Mouse (Mus musculus) forebrain, embryonic 11.5 days (tissue): ENCODE measurements around the gene Ccdc92. TPM values are rescaled to one million over a fixed set of nuclear protein-coding genes. Genes with fewer than 3 reads are reported as not detected.

Experiments used
- ATAC-seq: fragments of 200-750 bp; cut with Nextera tagmentation; replicated peaks from 2 replicates; pipeline ENCODE4 v1.8.0; 2017; ENCODE audit warnings: moderate TSS enrichment; ENCODE audit not compliant: low FRiP score
- DNase-seq: peaks from one replicate; pipeline ENCODE4 v3.0.0-alpha.2; 2017; ENCODE audit warnings: low spot score
- H3K27ac ChIP-seq: fragments of 300-500 bp; sonication (generic); 2 replicates; pipeline ENCODE4 v1.5.1; 2014; ENCODE audit warnings: low read depth, low read length
- H3K27me3 ChIP-seq: fragments of 300-500 bp; sonication (generic); 2 replicates; pipeline ENCODE4 v1.6.1; 2014; ENCODE audit warnings: mild to moderate bottlenecking, low read length, mixed read lengths; ENCODE audit not compliant: control insufficient read depth, insufficient read depth
- H3K36me3 ChIP-seq: fragments of 300-500 bp; sonication (generic); 2 replicates; pipeline ENCODE4 v1.6.1; 2014; ENCODE audit warnings: mild to moderate bottlenecking, low read length, moderate library complexity, mixed read lengths; ENCODE audit not compliant: control insufficient read depth, insufficient read depth
- H3K4me1 ChIP-seq: fragments of 300-500 bp; sonication (generic); replicated peaks from 2 replicates; pipeline ENCODE4 v1.6.1; 2014; ENCODE audit warnings: low read length, mixed read lengths; ENCODE audit not compliant: control insufficient read depth, insufficient read depth
- H3K4me2 ChIP-seq: fragments of 300-500 bp; sonication (generic); 2 replicates; pipeline ENCODE4 v1.6.1; 2014; ENCODE audit warnings: low read depth, mild to moderate bottlenecking, low read length, moderate library complexity, mixed read lengths; ENCODE audit not compliant: severe bottlenecking
- H3K4me3 ChIP-seq: fragments of 300-500 bp; sonication (generic); 2 replicates; pipeline ENCODE4 v1.5.1; 2014; ENCODE audit warnings: low read depth, low read length
- H3K9ac ChIP-seq: fragments of 300-500 bp; sonication (generic); 2 replicates; pipeline ENCODE4 v1.6.1; 2014; ENCODE audit warnings: low read length
- H3K9me3 ChIP-seq: fragments of 300-500 bp; sonication (generic); 2 replicates; pipeline ENCODE4 v1.6.1; 2016; ENCODE audit warnings: low read length, mixed read lengths; ENCODE audit not compliant: control insufficient read depth
- WGBS: fragments of 180-500 bp; shearing (Covaris S2); extraction: QIAGEN DNeasy Blood & Tissue Kit; methylation state at CpG from one replicate; pipeline ENCODE4 v1.1.7; 2014; 5-methylcytosine and 5-hydroxymethylcytosine counted together
- polyA plus RNA-seq: library from polyadenylated mRNA; unstranded; fragments of >200 nt; fragmentation: Nextera tagmentation; extraction: Ambion mirVana; gene quantifications from 2 replicates; pipeline ENCODE4 v1.2.1, GENCODE M21; 2014

Gene Ccdc92
- polyA plus RNA-seq, 1 experiment from 2014 or later: 17.3 TPM

GRCm38 (mm10) chr5:124830331-124830730 lies 31.9 kb downstream of the Ccdc92 start:
- Histone ChIP-seq H3K27ac (no peak overlapping the region), H3K4me2 (no peak overlapping the region), H3K36me3 (no peaks in the 10 kb centered on the region; the same call in 1 of the 2 replicates), H3K9ac (no peak overlapping the region), H3K27me3 (no peaks in the 10 kb centered on the region), H3K4me3 (no peak overlapping the region), H3K9me3 (no peaks in the 10 kb centered on the region), H3K4me1 (no peaks in the 10 kb centered on the region)
- DNase-seq (no peak), ATAC-seq (no peak)
- 93% methylated on average over 12 of the region's 12 CpGs for WGBS

GRCm38 (mm10) chr5:124822128-124822894 lies 39.9 kb downstream of the Ccdc92 start:
- Histone ChIP-seq H3K27ac (no peak overlapping the region), H3K4me3 (no peak overlapping the region), H3K27me3 (no peaks in the 10 kb centered on the region), H3K36me3 (no peaks in the 10 kb centered on the region), H3K4me1 (no peaks in the 10 kb centered on the region), H3K4me2 (no peak overlapping the region), H3K9ac (no peak overlapping the region), H3K9me3 (no peaks in the 10 kb centered on the region; the same call in 1 of the 2 replicates)
- DNase-seq: no peak
- 85% methylated on average over 18 of the region's 18 CpGs for whole genome bisulfite sequencing
- no peak for ATAC-seq

GRCm38 (mm10) chr5:124817050-124817449 lies 45.2 kb downstream of the Ccdc92 start:
- ATAC-seq: no peak
- H3K4me2 ChIP-seq: no peak overlapping the region
- H3K4me3 ChIP-seq: no peak overlapping the region
- H3K9ac ChIP-seq: no peak overlapping the region
- H3K4me1 ChIP-seq: no peaks in the 10 kb centered on the region
- DNase-seq: no peak
- H3K9me3 ChIP-seq: no peaks in the 10 kb centered on the region; the same call in 1 of the 2 replicates
- H3K36me3 ChIP-seq: no peaks in the 10 kb centered on the region
- no peak overlapping the region for H3K27ac ChIP-seq
- WGBS: 86% methylated on average over 15 of the region's 15 CpGs
- no peaks in the 10 kb centered on the region for H3K27me3 ChIP-seq

GRCm38 (mm10) chr5:124814797-124815196 lies 47.4 kb downstream of the Ccdc92 start:
- no peak for DNase-seq
- Histone ChIP-seq H3K4me1 (no peaks in the 10 kb centered on the region), H3K4me3 (no peak overlapping the region), H3K9me3 (no peaks in the 10 kb centered on the region; the same call in 1 of the 2 replicates), H3K9ac (no peak overlapping the region), H3K36me3 (no peaks in the 10 kb centered on the region), H3K27me3 (no peaks in the 10 kb centered on the region), H3K4me2 (no peak overlapping the region), H3K27ac (no peak overlapping the region)
- no peak for ATAC-seq
- 81% methylated on average over 5 of the region's 5 CpGs for WGBS

GRCm38 (mm10) chr5:124812466-124812865 lies 49.8 kb downstream of the Ccdc92 start:
- no peaks in the 10 kb centered on the region for H3K36me3 ChIP-seq
- H3K9me3 ChIP-seq: no peaks in the 10 kb centered on the region
- H3K9ac ChIP-seq: no peak overlapping the region
- no peaks in the 10 kb centered on the region for H3K27me3 ChIP-seq
- H3K27ac ChIP-seq: no peak overlapping the region
- no peak for ATAC-seq
- H3K4me3 ChIP-seq: no peak overlapping the region
- no peak for DNase-seq
- 89% methylated on average over 12 of the region's 12 CpGs for WGBS
- H3K4me2 ChIP-seq: no peak overlapping the region
- no peaks in the 10 kb centered on the region for H3K4me1 ChIP-seq

GRCm38 (mm10) chr5:124809708-124810366 lies 52.4 kb downstream of the Ccdc92 start:
- H3K4me1 ChIP-seq: no peaks in the 10 kb centered on the region
- 86% methylated on average over 4 of the region's 4 CpGs for WGBS
- no peaks in the 10 kb centered on the region for H3K9me3 ChIP-seq
- no peak overlapping the region for H3K27ac ChIP-seq
- H3K9ac ChIP-seq: no peak overlapping the region
- no peak overlapping the region for H3K4me2 ChIP-seq
- ATAC-seq (no peak), DNase-seq (no peak)
- H3K36me3 ChIP-seq: no peaks in the 10 kb centered on the region
- no peak overlapping the region for H3K4me3 ChIP-seq
- no peaks in the 10 kb centered on the region for H3K27me3 ChIP-seq

- WGBS: 84% methylated on average over 7 of the region's 7 CpGs
These were observed 70.1 kb downstream of the Ccdc92 start for GRCm38 (mm10) chr5:124792112-124792511.

GRCm38 (mm10) chr5:124785650-124786049 lies 76.6 kb downstream of the Ccdc92 start:
- H3K4me2 ChIP-seq: no peak overlapping the region
- ATAC-seq: no peak
- 81% methylated on average over 7 of the region's 7 CpGs for WGBS

More at GRCm38 (mm10) chr5:124792112-124792511, 70.1 kb downstream of the Ccdc92 start:
- no peaks in the 10 kb centered on the region for H3K9me3 ChIP-seq
- DNase-seq: no peak
- no peak overlapping the region for H3K4me2 ChIP-seq
- H3K4me1 ChIP-seq: no peaks in the 10 kb centered on the region
- no peak overlapping the region for H3K9ac ChIP-seq
- no peak overlapping the region for H3K27ac ChIP-seq
- ATAC-seq: no peak
- no peaks in the 10 kb centered on the region for H3K36me3 ChIP-seq
- no peaks in the 10 kb centered on the region for H3K27me3 ChIP-seq
- no peak overlapping the region for H3K4me3 ChIP-seq

More at GRCm38 (mm10) chr5:124785650-124786049, 76.6 kb downstream of the Ccdc92 start:
- Histone ChIP-seq H3K4me1 (no peaks in the 10 kb centered on the region), H3K27me3 (no peaks in the 10 kb centered on the region), H3K27ac (no peak overlapping the region), H3K4me3 (no peak overlapping the region), H3K36me3 (no peaks in the 10 kb centered on the region), H3K9ac (no peak overlapping the region), H3K9me3 (no peaks in the 10 kb centered on the region; the same call in 1 of the 2 replicates)
- no peak for DNase-seq
